Mouse (Mus musculus): ENCODE results near the gene 6430548M08Rik.

GRCm38 (mm10) chr8:120071684-120072083 is 42.3 kb upstream of the 6430548M08Rik start:
- TF ChIP-seq CTCF (IDR thresholded peaks at IDR 0.05; ENCODE audit: low read depth) (peak; percentile 95), EP300 (optimal IDR thresholded peaks at IDR 0.05) (no peak)
